Mouse (Mus musculus): ENCODE data around the gene Ccdc34. TPM values are rescaled to one million over a fixed set of nuclear protein-coding genes. Genes with fewer than 3 reads are reported as not detected.
A peak's percentile ranks its signal among the peaks of the same experiment; 100 is the strongest.

The Ccdc34 gene
- polyA plus RNA-seq, 1 experiment = 16.2 TPM

GRCm38 (mm10) chr2:109996411-109996810, 21.2 kb upstream of the Ccdc34 start:
- Histone ChIP-seq H3K27me3 (ENCODE audit: control insufficient read depth, insufficient read depth, low read length) (no peaks in the 10 kb centered on the region), H3K27ac (ENCODE audit: control insufficient read depth, insufficient read depth, low read depth, low read length) (no peak overlapping the region), H3K4me3 (ENCODE audit: control insufficient read depth, low read depth, low read length) (no peak overlapping the region), H3K36me3 (ENCODE audit: control insufficient read depth, insufficient read depth, low read length) (no peaks in the 10 kb centered on the region), H3K4me1 (ENCODE audit: control insufficient read depth, insufficient read depth, low read length) (no peaks in the 10 kb centered on the region)
- TF ChIP-seq CTCF (IDR thresholded peaks at IDR 0.05; ENCODE audit: control insufficient read depth, insufficient read depth, insufficient replicate concordance, low read depth, low read length) (no peak), POLR2A (IDR thresholded peaks at IDR 0.05; ENCODE audit: control insufficient read depth, low read depth, low read length) (no peak)

GRCm38 (mm10) chr2:110004668-110005067, 12.9 kb upstream of the Ccdc34 start:
- H3K4me1 ChIP-seq (ENCODE audit: control insufficient read depth, insufficient read depth, low read length) = no peaks in the 10 kb centered on the region
- H3K4me3 ChIP-seq (ENCODE audit: control insufficient read depth, low read depth, low read length) = no peak overlapping the region
- no peaks in the 10 kb centered on the region for H3K36me3 ChIP-seq (ENCODE audit: control insufficient read depth, insufficient read depth, low read length)
- no peak overlapping the region for H3K27ac ChIP-seq (ENCODE audit: control insufficient read depth, insufficient read depth, low read depth, low read length)
- H3K27me3 ChIP-seq (ENCODE audit: control insufficient read depth, insufficient read depth, low read length) = no peaks in the 10 kb centered on the region
- TF ChIP-seq POLR2A (IDR thresholded peaks at IDR 0.05; ENCODE audit: control insufficient read depth, low read depth, low read length) (no peak), CTCF (IDR thresholded peaks at IDR 0.05; ENCODE audit: control insufficient read depth, insufficient read depth, insufficient replicate concordance, low read depth, low read length) (no peak)

- H3K4me3 ChIP-seq (ENCODE audit: control insufficient read depth, low read depth, low read length) = no peak overlapping the region
- H3K36me3 ChIP-seq (ENCODE audit: control insufficient read depth, insufficient read depth, low read length) = no peaks in the 10 kb centered on the region
- H3K27ac ChIP-seq (ENCODE audit: control insufficient read depth, insufficient read depth, low read depth, low read length) = no peak overlapping the region
- no peaks in the 10 kb centered on the region for H3K27me3 ChIP-seq (ENCODE audit: control insufficient read depth, insufficient read depth, low read length)
- TF ChIP-seq CTCF (IDR thresholded peaks at IDR 0.05; ENCODE audit: control insufficient read depth, insufficient read depth, insufficient replicate concordance, low read depth, low read length) (no peak), POLR2A (IDR thresholded peaks at IDR 0.05; ENCODE audit: control insufficient read depth, low read depth, low read length) (no peak)
- H3K4me1 ChIP-seq (ENCODE audit: control insufficient read depth, insufficient read depth, low read length) = no peaks in the 10 kb centered on the region
These were observed 12.5 kb upstream of the Ccdc34 start for GRCm38 (mm10) chr2:110005164-110005563.

DNA sequence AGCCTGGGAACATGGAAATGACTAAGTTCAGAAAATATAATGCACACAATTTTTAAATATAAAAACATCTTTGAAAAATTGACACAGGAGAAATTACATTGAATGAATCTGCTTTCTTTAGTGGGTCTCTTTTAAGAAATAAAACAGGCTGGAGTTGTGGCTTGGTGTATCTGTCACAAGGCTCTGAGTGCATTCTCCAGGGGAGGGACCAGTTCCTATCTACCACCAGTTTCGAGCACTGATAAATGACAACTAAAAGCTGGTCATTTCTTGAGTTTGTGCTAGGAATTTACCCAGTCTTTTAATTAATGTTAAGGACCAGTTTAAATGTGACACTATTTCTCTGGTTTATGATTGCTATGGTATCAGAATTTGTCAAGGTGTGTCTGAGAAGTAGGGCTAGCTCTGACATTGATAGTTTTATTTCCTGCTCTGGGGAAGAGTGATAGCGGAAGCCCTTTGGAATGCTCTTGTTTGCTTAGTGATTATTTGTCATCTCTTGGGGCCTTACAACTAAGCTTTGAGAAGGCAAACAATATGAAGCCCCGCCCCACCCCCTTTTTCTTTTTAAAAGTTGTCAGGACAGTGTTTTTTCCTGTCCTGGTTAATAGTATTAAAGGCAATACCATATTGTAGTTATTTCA, 11.9 kb upstream of the Ccdc34 start:
- Histone ChIP-seq H3K36me3 (ENCODE audit: control insufficient read depth, insufficient read depth, low read length) (no peaks in the 10 kb centered on the region), H3K27me3 (ENCODE audit: control insufficient read depth, insufficient read depth, low read length) (no peaks in the 10 kb centered on the region), H3K27ac (ENCODE audit: control insufficient read depth, insufficient read depth, low read depth, low read length) (no peak overlapping the region), H3K4me1 (ENCODE audit: control insufficient read depth, insufficient read depth, low read length) (no peaks in the 10 kb centered on the region), H3K4me3 (ENCODE audit: control insufficient read depth, low read depth, low read length) (no peak overlapping the region)
- TF ChIP-seq CTCF (IDR thresholded peaks at IDR 0.05; ENCODE audit: control insufficient read depth, insufficient read depth, insufficient replicate concordance, low read depth, low read length) = no peak
- TF ChIP-seq POLR2A (IDR thresholded peaks at IDR 0.05; ENCODE audit: control insufficient read depth, low read depth, low read length) = no peak

DNA sequence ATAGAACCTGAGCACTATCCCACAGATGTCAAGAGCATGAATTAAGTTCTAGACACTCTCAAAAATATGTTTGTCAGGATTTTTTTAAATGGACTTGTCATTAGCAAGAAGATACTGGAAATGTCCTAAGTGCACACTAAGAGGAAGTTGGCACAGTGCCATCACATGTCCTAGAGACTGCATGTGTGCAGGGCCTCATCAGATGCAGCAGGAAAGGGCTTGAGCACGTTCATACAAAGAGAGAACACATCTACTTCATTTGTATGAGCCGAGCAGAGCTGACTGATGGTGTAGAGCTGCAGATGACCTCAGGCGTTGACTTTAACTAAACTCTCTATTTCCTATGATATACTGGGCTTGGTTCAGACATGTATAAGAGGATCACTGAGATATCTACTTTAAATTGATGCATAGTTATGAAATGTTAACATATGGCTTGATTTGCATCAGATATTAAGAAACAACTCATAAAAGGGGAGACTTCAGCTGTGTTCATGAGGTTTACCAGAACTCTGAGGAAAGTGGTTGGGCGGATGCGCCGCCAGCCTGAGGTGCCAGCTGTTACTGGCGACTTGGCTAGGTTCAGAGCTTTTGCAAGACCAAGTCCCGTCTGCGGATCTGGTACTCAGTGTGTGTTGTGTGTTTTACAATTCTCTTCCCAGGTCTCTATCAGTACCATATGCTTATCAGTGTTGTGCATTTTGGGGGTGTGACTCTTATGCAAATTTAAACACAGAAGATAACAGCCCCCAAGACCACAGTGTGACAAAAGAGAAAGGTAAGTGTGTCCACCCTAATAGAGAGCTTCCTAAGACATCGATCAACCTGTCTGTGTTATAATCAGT, 10.0 kb upstream of the Ccdc34 start:
- Histone ChIP-seq H3K27ac (ENCODE audit: control insufficient read depth, insufficient read depth, low read depth, low read length) (no peak overlapping the region), H3K36me3 (ENCODE audit: control insufficient read depth, insufficient read depth, low read length) (no peaks in the 10 kb centered on the region), H3K4me3 (ENCODE audit: control insufficient read depth, low read depth, low read length) (no peak overlapping the region), H3K27me3 (ENCODE audit: control insufficient read depth, insufficient read depth, low read length) (no peaks in the 10 kb centered on the region), H3K4me1 (ENCODE audit: control insufficient read depth, insufficient read depth, low read length) (no peaks in the 10 kb centered on the region)
- TF ChIP-seq CTCF (IDR thresholded peaks at IDR 0.05; ENCODE audit: control insufficient read depth, insufficient read depth, insufficient replicate concordance, low read depth, low read length) = no peak
- no peak for TF ChIP-seq POLR2A (IDR thresholded peaks at IDR 0.05; ENCODE audit: control insufficient read depth, low read depth, low read length)

DNA sequence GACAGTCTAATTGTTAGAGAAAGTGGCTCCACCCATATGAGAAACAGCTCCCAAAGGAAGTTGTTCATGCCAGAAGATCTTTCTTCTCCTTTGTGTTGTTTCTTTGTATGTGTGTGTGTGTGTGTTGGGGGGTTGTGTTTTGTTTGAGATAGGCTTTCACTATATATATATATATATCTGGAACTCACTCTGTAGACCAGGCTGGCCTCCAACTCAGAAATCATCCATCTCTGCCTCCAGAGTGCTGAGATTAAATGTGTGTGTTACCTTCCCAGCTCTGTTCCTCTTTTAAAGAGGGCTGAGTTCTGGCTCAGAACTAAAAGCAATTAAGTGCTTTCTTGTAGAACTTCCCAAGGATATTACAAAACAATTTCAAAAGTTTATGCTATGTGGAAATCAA, 8.2 kb upstream of the Ccdc34 start:
- Histone ChIP-seq H3K4me3 (ENCODE audit: control insufficient read depth, low read depth, low read length) (no peak overlapping the region), H3K36me3 (ENCODE audit: control insufficient read depth, insufficient read depth, low read length) (no peaks in the 10 kb centered on the region), H3K4me1 (ENCODE audit: control insufficient read depth, insufficient read depth, low read length) (no peaks in the 10 kb centered on the region), H3K27ac (ENCODE audit: control insufficient read depth, insufficient read depth, low read depth, low read length) (no peak overlapping the region), H3K27me3 (ENCODE audit: control insufficient read depth, insufficient read depth, low read length) (no peaks in the 10 kb centered on the region)
- TF ChIP-seq POLR2A (IDR thresholded peaks at IDR 0.05; ENCODE audit: control insufficient read depth, low read depth, low read length) = no peak
- TF ChIP-seq CTCF (IDR thresholded peaks at IDR 0.05; ENCODE audit: control insufficient read depth, insufficient read depth, insufficient replicate concordance, low read depth, low read length) = no peak

GRCm38 (mm10) chr2:110012184-110012725, 5.4 kb upstream of the Ccdc34 start:
- peak overlapping the region; percentile 9; the same call in 1 of the 2 replicates for H3K27ac ChIP-seq (ENCODE audit: control insufficient read depth, insufficient read depth, low read depth, low read length)
- no peaks in the 10 kb centered on the region for H3K4me1 ChIP-seq (ENCODE audit: control insufficient read depth, insufficient read depth, low read length)
- H3K27me3 ChIP-seq (ENCODE audit: control insufficient read depth, insufficient read depth, low read length) = no peaks in the 10 kb centered on the region
- H3K36me3 ChIP-seq (ENCODE audit: control insufficient read depth, insufficient read depth, low read length) = no peaks in the 10 kb centered on the region
- peak overlapping the region; percentile 28 for H3K4me3 ChIP-seq (ENCODE audit: control insufficient read depth, low read depth, low read length)
- no peak for TF ChIP-seq POLR2A (IDR thresholded peaks at IDR 0.05; ENCODE audit: control insufficient read depth, low read depth, low read length)
- no peak for TF ChIP-seq CTCF (IDR thresholded peaks at IDR 0.05; ENCODE audit: control insufficient read depth, insufficient read depth, insufficient replicate concordance, low read depth, low read length)

Measured in testis, adult 2 months (tissue).